Mouse (Mus musculus): ENCODE measurements around the gene Olfr1294.

Gene Olfr1294

DNA sequence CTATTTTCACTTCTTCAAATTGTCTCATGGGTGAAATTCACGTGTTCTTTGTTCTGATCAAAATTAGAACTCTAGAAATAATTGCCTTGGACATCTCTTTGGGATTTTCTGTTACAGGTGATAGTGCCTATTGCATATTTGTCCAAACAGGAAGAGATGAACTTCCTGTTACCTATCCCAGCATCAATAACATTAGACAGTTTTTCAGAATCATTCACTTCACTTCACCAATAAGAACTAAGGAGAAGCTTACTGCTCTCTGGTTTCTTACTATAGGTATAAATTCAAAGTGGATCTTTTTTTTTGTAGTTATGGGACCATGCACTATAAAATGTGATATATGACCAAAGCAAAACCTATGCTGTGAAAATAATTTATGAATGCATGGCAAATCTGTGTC lies at the start of gene Olfr1294:
Gene Olfr1294 (minus strand): TSS at position 101 of the 400 bp plus-strand sequence.
- DNase-seq (ENCODE audit: low read depth): no peak

DNA sequence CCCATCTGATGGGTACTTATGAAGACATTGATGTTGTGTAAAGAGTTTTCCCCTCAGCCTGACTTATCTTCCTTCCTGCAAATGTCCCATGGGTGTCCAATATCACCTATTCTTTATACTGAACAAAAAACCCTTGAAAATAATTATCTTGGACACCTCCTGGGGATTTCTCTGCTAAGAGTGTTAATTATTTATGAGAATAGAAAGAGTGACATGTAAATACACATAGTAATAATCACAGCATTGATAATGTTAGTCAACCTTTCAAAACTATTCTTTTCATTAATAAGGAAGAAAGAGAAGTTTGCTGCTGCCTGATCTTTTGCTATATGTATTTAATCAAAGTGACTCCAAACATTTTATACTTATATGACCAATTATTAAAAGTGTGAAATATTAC lies 29.5 kb upstream of the Olfr1294 start, which contains the start of gene Olfr1295:
Gene Olfr1295 (minus strand): TSS at position 101 of the 400 bp plus-strand sequence.
- DNase-seq (ENCODE audit: low read depth): no peak

DNA sequence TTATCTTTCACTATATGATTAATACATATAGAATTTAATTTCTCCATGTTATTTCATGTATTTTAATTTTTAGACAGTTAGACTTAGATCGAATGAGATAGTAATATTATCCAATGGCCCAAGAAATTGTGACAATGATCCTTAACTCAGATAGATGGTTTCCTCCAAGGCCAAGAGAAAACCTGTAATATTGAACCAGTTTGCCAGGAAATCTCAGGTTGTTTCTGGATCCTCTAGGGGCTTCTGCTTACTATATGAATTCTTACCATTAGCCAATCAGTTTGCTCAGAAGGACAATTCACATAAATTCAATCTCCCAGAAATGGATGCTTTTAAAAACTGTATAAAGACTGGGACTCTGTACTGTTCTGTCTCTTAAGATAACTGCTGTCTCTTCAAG lies 15.2 kb downstream of the Olfr1294 start, which contains the start of gene Olfr1293-ps:
Gene Olfr1293-ps (plus strand): TSS at position 301 of the 400 bp plus-strand sequence.
- no peak for DNase-seq (ENCODE audit: low read depth)

DNA sequence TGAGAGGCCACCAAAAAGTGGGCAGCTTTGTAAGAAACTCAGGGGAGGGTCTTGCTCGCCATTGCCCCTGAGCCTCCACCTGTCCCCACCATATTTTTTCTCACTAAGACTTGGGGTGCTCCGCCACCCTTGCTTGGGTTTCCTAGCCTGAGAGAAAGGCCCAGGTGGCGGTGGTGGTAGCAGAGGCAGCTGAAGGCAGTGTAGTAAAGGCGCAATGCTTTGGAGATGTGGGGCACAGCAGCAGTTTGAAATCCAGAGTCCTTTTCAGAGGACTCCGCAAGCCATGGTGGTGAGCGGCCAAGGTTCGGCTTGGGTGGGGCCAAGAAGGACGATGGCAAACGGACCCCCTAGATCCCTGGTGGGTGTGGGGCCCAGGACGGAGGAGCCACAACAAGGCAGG lies 22.6 kb downstream of the Olfr1294 start:
- DNase-seq (ENCODE audit: low read depth): no peak

DNA sequence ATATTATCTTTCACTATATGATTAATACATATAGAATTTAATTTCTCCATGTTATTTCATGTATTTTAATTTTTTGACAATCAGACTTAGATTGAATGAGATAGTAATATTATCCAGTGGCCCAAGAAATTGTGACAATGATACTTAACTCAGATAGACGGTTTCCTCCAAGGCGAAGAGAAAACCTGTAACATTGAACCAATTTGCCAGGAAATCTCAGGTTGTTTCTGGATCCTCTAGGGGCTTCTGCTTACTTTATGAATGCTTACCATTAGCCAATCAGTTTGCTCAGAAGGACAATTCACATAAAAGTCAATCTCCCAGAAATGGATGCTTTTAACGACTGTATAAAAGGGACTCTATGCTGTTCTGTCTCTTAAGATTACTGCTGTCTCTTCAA lies 43.2 kb downstream of the Olfr1294 start, which contains the start of gene Olfr1291-ps1:
Gene Olfr1291-ps1 (plus strand): TSS at position 301 of the 400 bp plus-strand sequence.
- no peak for DNase-seq (ENCODE audit: low read depth)

DNA sequence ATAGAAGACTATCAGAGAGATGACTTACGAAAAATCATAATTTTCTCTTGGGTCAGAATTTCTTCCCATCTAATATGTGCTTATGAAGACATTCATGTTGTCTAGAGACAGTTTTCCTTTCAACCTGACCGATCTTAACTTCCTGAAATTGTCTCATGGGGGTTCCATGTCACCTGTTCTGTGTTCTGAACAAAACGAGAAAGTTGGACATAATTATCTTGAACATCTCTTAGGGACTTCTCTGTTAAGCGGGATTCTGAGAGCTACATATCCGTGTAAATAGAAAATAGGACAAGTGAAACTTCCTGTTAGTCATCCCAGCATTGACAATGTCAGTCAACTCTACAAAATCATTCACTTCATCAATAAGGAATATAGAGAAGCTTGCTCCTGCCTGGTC lies 46.4 kb downstream of the Olfr1294 start, which contains the start of gene Olfr1290:
Gene Olfr1290 (minus strand): TSS at position 101 of the 400 bp plus-strand sequence.
- no peak for DNase-seq (ENCODE audit: low read depth)

Data from induced T-regulatory cell, adult 2 months (primary cell).